Mouse (Mus musculus): ENCODE data around the gene Tmem177.

The Tmem177 gene

DNA sequence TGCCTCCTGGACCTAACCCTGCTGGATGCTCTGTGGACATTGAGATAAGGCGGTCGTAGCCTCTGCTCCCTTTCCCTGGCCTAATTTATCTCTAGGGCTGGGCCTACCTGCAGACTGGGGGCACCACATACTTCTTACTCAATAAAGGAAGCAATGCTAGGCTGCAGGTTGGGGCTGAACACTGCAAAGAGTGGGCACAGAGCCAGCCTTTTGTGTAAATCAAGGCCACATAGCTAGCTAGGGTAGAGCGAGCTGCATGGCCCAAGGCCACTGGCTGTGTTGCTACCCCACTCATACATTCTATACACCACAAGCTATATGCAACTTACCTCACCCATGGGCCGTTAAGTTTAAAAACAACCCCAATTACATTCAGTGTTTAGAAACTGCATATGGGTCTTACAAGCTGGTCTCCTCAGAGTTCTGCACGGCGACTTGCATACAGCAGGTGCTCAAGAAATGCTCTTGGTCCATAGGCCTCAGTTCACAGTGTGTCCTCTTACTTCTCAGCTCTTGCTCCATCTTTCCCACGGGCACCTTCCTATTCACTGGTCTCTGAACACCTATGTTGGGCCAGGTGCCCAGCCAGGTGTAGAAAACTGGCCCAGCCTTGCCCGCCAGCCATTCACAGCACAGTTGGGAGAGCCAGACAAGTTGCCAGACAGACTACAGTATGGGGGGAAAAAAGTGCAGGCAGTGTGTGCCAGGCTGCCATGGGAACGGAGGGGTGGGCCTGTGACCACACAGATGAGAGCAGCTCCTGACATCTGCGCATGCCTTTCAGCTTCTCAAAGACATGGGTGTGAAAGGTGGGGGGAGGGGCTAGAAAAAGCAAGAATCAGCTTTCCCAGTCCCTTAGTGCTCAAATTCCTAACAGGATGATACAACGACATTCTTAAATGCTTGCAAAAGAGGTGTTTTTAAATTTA lies 13.5 kb downstream of the Tmem177 start:
- no peak for TF ChIP-seq GATA4 (IDR thresholded peaks at IDR 0.05; ENCODE audit: insufficient replicate concordance, low read length)

DNA sequence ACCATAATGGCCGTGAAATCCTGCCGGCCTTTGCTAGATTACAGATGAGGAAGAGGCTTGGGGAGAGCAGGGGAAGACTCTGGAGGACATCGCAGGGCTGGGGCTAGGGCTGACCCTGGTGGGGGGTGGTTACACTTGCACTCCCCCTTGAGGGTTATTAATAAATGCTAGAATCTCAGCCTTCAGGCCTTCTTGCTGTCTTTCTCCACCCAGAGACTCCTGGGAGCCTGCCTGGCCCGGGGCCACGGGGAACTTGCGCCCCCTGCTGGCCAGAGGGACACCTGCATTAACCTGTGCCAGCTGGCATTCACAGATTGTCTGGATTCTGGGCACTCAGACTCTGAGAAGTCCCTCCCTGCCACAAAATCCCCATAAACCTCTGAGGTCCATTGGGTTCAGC lies 18.1 kb downstream of the Tmem177 start:
- no peak for TF ChIP-seq GATA4 (IDR thresholded peaks at IDR 0.05; ENCODE audit: insufficient replicate concordance, low read length)

DNA sequence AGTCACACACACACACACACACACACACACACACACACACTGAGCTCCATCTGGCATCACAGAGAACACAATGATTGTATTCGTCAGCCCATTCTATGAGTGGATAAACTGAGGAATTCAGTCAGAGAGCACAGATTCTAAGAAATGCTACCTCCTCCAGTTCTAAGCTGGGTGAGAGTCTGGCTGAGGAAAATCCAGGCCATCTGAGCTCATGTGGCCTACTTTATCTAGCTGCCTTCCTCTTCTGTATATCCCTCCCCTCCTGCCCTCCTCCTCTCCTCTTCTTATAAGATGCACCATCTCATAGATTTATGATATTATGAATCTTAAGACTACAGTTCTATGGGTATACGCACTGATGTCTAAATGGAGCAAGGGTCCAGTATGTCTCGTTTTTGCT lies 19.4 kb downstream of the Tmem177 start:
- TF ChIP-seq GATA4 (IDR thresholded peaks at IDR 0.05; ENCODE audit: insufficient replicate concordance, low read length): no peak

DNA sequence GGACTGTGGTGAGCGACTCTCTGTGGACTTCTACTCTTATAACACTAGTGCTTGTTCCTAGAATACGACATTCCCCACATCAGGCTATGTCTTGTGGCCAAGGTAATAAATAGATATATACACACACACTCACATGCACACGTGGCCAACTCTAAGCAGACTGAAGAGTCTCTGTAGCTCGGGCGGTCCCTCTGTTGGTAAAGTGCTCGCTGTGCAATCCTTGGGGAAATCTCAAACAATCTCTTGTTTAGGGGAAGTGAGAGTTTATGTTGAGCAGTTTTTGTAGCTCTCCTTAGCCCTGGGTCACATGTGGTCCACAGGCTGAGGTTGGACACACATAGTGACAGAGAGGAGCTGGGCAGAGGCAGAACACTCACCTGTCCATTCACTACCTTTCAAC lies 20.1 kb downstream of the Tmem177 start:
- no peak for TF ChIP-seq GATA4 (IDR thresholded peaks at IDR 0.05; ENCODE audit: insufficient replicate concordance, low read length)

DNA sequence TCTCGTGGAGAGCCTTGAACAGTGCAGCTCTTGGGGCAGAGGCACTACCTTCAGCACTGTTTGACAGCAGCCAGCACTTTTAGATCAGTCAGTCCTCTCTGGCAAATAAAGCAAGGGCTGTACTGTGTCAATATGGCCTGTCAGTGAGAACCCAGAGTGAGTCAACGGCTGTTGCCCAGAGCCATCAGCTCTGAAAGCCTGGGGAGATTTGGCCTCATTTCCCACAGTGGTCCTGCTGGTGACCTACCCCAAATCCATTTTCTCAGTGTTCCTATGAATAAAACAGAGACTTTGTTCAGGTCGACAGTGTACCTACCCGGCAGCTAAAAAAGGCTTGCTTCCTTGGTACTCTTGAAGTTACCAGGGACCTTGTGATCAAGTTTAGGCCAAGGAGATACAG lies 21.1 kb downstream of the Tmem177 start:
- TF ChIP-seq GATA4 (IDR thresholded peaks at IDR 0.05; ENCODE audit: insufficient replicate concordance, low read length): no peak

DNA sequence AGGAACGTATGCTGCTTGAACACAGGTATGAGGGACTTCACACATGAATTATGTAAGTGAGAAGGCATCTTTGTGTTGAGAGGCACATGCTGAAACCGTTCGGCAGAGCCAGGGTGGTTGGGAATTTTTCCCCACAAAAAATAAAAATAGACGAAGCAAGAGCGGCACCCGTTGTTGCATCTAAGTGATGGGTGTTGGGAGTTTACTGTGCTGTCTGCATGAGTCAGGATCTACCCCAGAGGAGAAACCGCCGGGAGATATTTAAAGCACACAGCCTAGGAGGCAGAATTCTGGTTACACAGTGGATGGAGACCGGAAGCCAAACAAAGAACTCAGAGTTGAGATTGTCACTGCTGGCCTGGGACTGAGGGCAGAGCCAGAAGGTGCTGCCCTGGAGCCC lies 21.9 kb downstream of the Tmem177 start:
- TF ChIP-seq GATA4 (IDR thresholded peaks at IDR 0.05; ENCODE audit: insufficient replicate concordance, low read length): no peak

DNA sequence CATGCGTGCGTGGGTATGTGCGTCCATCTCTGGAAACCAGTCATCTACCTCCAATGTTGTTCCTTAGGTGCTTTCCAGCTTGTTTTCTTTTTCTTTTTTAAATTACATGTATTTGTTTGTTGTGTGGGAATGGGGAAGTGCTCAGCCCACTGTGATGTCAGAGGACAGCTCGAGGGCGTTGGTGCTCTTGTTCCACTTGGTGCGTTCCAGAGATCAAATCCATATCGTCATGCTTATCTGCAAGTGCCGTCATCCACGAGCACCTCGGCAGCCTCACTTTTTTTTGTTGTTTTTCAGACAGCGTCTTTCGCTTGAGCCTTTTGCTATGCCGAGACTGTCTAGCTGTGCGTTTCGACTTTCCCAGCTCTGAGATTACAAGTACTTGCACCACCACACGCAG lies 23.7 kb downstream of the Tmem177 start:
- no peak for TF ChIP-seq GATA4 (IDR thresholded peaks at IDR 0.05; ENCODE audit: insufficient replicate concordance, low read length)

DNA sequence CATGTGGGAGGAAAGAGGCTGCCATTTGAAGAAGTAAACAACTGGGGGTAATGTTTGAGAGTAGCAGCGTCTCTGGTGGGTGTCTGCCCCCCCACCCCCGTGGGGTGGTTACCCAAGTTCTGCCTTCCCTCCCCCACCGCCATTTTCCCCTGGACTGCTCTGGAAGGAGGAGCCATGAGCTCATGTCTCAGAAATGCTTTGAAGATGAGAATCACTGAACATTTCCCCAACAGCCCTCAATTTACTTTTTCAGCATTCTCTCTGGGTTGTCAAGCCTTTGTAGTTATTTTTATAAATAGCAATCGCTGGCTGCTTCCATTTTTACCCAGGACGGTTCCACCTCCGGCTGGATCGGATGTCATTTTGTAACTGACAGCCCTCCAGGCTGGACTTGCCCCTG lies 26.7 kb downstream of the Tmem177 start:
- no peak for TF ChIP-seq GATA4 (IDR thresholded peaks at IDR 0.05; ENCODE audit: insufficient replicate concordance, low read length)

DNA sequence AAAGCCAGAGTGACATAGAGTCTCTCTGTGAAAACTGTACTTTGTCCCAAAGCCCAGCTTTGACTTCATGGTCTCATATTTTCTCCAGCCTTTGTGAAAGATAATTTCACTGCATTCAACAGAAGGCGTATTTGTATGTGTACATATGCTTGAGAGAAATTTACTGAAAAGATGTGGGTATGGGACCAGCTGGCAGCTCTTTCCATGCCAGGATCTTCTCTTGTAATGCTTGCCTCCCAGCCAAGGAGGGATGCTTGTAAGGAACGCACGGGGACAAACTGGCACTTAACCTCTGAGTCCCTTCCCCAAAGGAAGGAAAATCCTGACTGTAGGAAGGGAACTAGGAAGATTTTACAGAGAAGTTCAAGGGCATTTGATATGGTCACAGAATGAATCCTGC lies 28.7 kb downstream of the Tmem177 start:
- TF ChIP-seq GATA4 (IDR thresholded peaks at IDR 0.05; ENCODE audit: insufficient replicate concordance, low read length): no peak

DNA sequence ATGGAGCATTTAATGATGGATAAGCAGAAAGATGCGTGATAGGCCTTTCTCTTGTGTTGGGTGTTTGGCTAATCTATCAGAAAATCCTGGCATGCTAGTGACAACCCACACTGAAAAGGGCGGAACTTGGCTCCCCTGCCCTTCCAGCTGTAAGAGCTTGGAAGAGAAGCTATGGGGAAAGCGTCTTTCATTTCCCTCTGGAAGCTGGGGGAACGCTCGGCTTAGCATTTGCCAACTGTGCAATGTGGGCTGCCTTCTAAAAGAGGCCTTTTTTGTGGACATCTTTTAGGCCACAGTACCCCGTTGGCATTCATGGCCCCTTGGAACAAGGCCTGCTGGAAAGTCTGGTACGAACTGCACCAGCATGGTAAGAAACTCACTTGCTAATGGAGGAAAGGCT lies 34.1 kb downstream of the Tmem177 start:
- no peak for TF ChIP-seq GATA4 (IDR thresholded peaks at IDR 0.05; ENCODE audit: insufficient replicate concordance, low read length)

DNA sequence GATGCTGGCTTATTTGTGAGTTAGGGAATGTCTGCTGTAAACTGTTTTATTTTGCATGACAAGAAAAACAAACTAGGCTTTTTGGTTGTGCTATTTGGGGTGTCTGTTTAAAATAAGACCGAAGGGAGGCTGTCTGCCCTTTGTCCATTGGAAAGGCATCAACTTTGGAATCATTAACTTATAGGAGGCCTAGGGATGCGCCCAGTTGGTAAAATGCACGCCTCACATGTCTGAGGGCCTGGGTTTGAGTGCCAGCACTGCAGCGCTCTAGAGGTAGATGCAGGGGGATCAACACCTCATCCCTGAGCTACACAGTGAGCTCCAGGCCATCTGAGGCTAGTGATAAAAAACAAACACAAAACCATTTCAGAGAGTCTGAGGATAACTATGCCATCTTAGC lies 35.5 kb downstream of the Tmem177 start:
- no peak for TF ChIP-seq GATA4 (IDR thresholded peaks at IDR 0.05; ENCODE audit: insufficient replicate concordance, low read length)

DNA sequence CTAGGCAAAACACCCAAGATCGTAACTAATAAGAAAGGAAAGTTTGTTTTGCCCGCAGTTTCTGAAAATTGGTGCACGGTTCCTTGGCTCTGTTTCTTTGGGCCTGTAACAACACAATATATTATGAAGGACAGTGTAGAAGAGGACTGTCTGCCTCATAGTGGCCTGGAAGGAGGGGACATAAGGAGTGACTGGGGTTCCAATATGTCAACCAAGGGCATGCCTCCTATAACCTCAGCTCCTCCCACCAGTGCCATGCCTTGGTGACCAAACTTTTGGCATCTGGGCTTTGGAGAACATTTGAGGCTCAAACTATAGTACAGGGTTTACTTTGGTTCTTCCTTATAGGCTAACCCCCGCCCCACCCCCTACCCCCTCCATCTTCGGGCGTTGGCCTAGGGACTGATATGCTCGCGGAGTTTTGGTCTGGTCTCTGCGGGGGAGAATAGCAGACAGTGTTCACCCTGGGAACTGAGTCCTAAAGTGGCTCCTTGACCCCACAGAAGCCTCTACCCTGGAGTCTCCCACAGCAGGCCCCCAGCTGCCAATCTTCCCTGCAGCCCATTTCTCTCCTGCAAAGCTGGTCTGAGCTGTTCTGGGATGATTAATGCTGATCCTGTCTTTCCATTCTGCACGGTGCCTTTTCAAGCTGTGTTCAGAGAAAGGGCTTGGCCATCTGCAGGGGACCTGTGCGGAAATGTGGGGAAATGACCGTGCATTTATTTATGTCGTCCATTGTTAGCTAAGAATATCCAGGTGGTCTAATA lies 44.4 kb downstream of the Tmem177 start:
- no peak for TF ChIP-seq GATA4 (IDR thresholded peaks at IDR 0.05; ENCODE audit: insufficient replicate concordance, low read length)

DNA sequence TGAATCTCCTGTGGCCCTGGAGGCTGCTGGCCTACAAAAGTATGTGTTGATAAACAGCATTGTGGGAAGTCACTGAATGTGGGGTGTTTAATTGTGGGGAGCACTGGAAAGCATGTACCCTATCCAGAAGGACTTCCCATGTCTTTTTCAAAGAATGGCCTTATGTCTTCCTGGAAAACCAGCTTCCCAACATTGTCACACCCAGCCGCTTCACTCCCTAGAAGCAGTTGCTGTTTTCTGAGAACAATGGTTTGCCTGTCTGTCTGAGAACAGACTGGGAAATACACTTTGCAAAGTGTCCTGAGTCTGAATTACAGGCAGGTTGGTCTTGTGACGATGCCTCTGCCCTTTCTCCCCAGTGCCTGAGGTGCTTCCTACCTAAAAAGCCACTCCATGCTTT lies 45.7 kb downstream of the Tmem177 start:
- TF ChIP-seq GATA4 (IDR thresholded peaks at IDR 0.05; ENCODE audit: insufficient replicate concordance, low read length): no peak

DNA sequence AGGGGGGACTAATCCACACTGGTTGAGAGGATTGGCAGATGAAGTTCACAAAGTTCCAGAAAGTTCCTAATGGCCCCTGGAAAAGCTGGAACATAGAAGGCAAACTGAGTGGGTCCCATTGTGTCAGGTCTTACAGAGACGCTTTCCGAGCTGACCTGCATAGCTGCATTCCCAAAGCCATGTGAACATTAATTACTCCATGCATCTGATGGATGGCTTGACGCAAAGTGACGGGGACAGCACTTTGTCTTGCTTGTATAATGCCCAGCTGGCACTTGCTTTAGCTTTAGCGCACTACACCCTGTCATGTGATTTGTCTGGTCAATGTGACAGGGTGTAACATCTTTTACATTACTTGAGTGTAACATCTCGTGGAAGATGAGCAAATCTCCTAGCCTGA lies 47.7 kb downstream of the Tmem177 start:
- no peak for TF ChIP-seq GATA4 (IDR thresholded peaks at IDR 0.05; ENCODE audit: insufficient replicate concordance, low read length)

DNA sequence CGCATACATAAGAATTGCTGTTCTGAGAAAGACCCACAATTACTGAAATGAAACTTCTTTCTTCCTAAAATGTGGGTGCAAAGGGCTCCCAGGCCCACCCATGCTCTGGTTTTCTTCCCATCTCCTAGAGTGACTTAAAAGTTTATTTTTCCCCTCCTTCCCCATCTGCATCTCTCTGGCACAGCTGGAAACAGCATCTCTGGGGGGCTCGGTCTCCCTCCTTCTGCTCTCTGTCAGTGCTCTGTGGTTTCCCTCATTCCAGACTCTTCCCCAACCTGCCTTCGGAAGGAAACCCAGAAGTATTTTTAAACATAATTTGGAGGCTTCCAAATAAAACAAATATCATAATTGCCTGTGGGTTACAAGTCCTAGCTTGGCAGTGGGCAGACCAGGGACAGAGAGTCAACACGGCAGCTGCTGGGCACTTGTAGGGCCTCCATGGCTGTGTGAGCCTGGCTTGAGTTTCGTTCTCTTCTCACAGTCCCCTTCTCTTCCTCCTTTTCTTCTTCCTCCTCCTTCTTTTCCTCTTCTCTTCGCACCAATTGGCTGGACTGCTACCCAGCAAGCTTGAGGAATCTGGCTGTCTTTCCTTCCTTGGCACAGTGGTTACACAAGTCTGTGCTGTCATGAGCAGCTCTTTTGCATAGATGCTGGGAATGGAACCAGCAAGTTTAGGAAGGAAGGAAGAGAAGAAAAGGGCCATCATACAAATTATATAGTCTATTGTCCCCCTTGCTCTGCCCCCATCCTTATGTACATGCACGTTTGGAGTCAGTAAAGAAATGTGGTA lies 49.3 kb downstream of the Tmem177 start:
- no peak for TF ChIP-seq GATA4 (IDR thresholded peaks at IDR 0.05; ENCODE audit: insufficient replicate concordance, low read length)
